Mouse (Mus musculus): Measurements from ENCODE around the gene Stum. TPM values are rescaled to one million over a fixed set of nuclear protein-coding genes. Genes with fewer than 3 reads are reported as not detected.

The Stum gene
- total and polyA plus RNA-seq, 2 experiments, result 0.09 to 0.22 TPM

GRCm38 (mm10) chr1:180385308-180385707 lies 98.0 kb downstream of the Stum start:
- peaks cover 7% of the 10 kb centered on the region for H3K4me1 ChIP-seq (ENCODE audit: control insufficient read depth, insufficient read depth, low read length)
- no peak for DNase-seq (ENCODE audit: extremely low read depth, low read depth, low spot score)
- H3K27ac ChIP-seq (replicated peaks; ENCODE audit: insufficient read depth, low read depth, low read length), result no peak overlapping the region
- no peak for TF ChIP-seq POLR2A (IDR thresholded peaks at IDR 0.05; ENCODE audit: extremely low read depth, insufficient read depth, low read length)
- no peak for TF ChIP-seq CTCF (IDR thresholded peaks at IDR 0.05; ENCODE audit: low read depth, low read length)
- no peaks in the 10 kb centered on the region for H3K79me2 ChIP-seq (ENCODE audit: control insufficient read depth, insufficient read depth, low read length)
- H3K27me3 ChIP-seq (ENCODE audit: control insufficient read depth, insufficient read depth, low read length), result no peaks in the 10 kb centered on the region
- 85% methylated on average over 6 of the region's 6 CpGs for WGBS
- H3K36me3 ChIP-seq (ENCODE audit: control insufficient read depth, insufficient read depth, low read length), result no peaks in the 10 kb centered on the region
- H3K4me3 ChIP-seq (ENCODE audit: insufficient read depth, low read depth, low read length), result no peak overlapping the region
- no peak overlapping the region for H3K9ac ChIP-seq (ENCODE audit: low read depth, low read length)

GRCm38 (mm10) chr1:180384486-180384885 lies 98.8 kb downstream of the Stum start:
- no peak overlapping the region for H3K27ac ChIP-seq (replicated peaks; ENCODE audit: insufficient read depth, low read depth, low read length)
- no peak for TF ChIP-seq CTCF (IDR thresholded peaks at IDR 0.05; ENCODE audit: low read depth, low read length)
- TF ChIP-seq POLR2A (IDR thresholded peaks at IDR 0.05; ENCODE audit: extremely low read depth, insufficient read depth, low read length), result no peak
- 0 out of 2 replicates have a peak, but pooled peaks cover 2% of the 10 kb centered on the region for H3K79me2 ChIP-seq (ENCODE audit: control insufficient read depth, insufficient read depth, low read length)
- H3K27me3 ChIP-seq (ENCODE audit: control insufficient read depth, insufficient read depth, low read length), result no peaks in the 10 kb centered on the region
- H3K4me3 ChIP-seq (ENCODE audit: insufficient read depth, low read depth, low read length), result no peak overlapping the region
- no peaks in the 10 kb centered on the region for H3K36me3 ChIP-seq (ENCODE audit: control insufficient read depth, insufficient read depth, low read length)
- no peak overlapping the region for H3K9ac ChIP-seq (ENCODE audit: low read depth, low read length)
- H3K4me1 ChIP-seq (ENCODE audit: control insufficient read depth, insufficient read depth, low read length), result peaks cover 5% of the 10 kb centered on the region
- no peak for DNase-seq (ENCODE audit: extremely low read depth, low read depth, low spot score)
- 79% methylated on average over 10 of the region's 10 CpGs for WGBS

- 95% methylated on average over 8 of the region's 8 CpGs for WGBS
These were observed 99.4 kb downstream of the Stum start for GRCm38 (mm10) chr1:180383884-180384283.

More at GRCm38 (mm10) chr1:180383884-180384283, 99.4 kb downstream of the Stum start:
- Histone ChIP-seq H3K4me1 (ENCODE audit: control insufficient read depth, insufficient read depth, low read length) (peaks cover 5% of the 10 kb centered on the region), H3K9ac (ENCODE audit: low read depth, low read length) (no peak overlapping the region), H3K36me3 (ENCODE audit: control insufficient read depth, insufficient read depth, low read length) (no peaks in the 10 kb centered on the region), H3K27me3 (ENCODE audit: control insufficient read depth, insufficient read depth, low read length) (no peaks in the 10 kb centered on the region), H3K79me2 (ENCODE audit: control insufficient read depth, insufficient read depth, low read length) (0 out of 2 replicates have a peak, but pooled peaks cover 3% of the 10 kb centered on the region), H3K4me3 (ENCODE audit: insufficient read depth, low read depth, low read length) (no peak overlapping the region), H3K27ac (replicated peaks; ENCODE audit: insufficient read depth, low read depth, low read length) (no peak overlapping the region)
- no peak for DNase-seq (ENCODE audit: extremely low read depth, low read depth, low spot score)
- TF ChIP-seq CTCF (IDR thresholded peaks at IDR 0.05; ENCODE audit: low read depth, low read length) (no peak), POLR2A (IDR thresholded peaks at IDR 0.05; ENCODE audit: extremely low read depth, insufficient read depth, low read length) (no peak)

Other genes starting within 250 kb of the Stum start
- 247 and 256 TPM in 2 replicates for gene Psen2, start 220.1 kb downstream of the Stum start, total RNA-seq (2014; rRNA removed)
- 711 and 783 TPM in 2 replicates for gene Psen2, start 220.1 kb downstream of the Stum start, polyA plus RNA-seq (2012; rRNA removed)
- 3.7 and 6.0 TPM in 2 replicates for gene Itpkb, start 153.0 kb downstream of the Stum start, total RNA-seq (2014; rRNA removed)
- gene Itpkb, start 153.0 kb downstream of the Stum start, polyA plus RNA-seq (2012; rRNA removed), result 2.2 and 2.7 TPM in 2 replicates
- 25.4 and 28.3 TPM in 2 replicates for gene Parp1, start 85.4 kb upstream of the Stum start, total RNA-seq (2014; rRNA removed)
- gene Parp1, start 85.4 kb upstream of the Stum start, polyA plus RNA-seq (2012; rRNA removed), result 13.2 and 14.6 TPM in 2 replicates
- gene Lin9, start 157.6 kb upstream of the Stum start, total RNA-seq (2014; rRNA removed), result 2.6 and 3.7 TPM in 2 replicates
- gene Lin9, start 157.6 kb upstream of the Stum start, polyA plus RNA-seq (2012; rRNA removed), result 1.2 and 2.2 TPM in 2 replicates
- gene Mixl1, start 213.5 kb upstream of the Stum start, total RNA-seq (2014; rRNA removed), result not detected in 2 replicates
- gene Mixl1, start 213.5 kb upstream of the Stum start, polyA plus RNA-seq (2012; rRNA removed), result not detected in 2 replicates
- 13.1 and 13.7 TPM in 2 replicates for gene Acbd3, start 242.5 kb upstream of the Stum start, total RNA-seq (2014; rRNA removed)
- 5.7 and 6.3 TPM in 2 replicates for gene Acbd3, start 242.5 kb upstream of the Stum start, polyA plus RNA-seq (2012; rRNA removed)